Mouse (Mus musculus) ES-E14 (cell line): ENCODE results near the gene Dnaaf1. TPM values are rescaled to one million over a fixed set of nuclear protein-coding genes. Genes with fewer than 3 reads are reported as not detected.

Experiments used
- DNase-seq: peaks from one replicate; pipeline ENCODE4 v3.0.0-alpha.2; 2013; ENCODE audit warnings: low read depth, low spot score
- H3K27ac ChIP-seq: 2 replicates; pipeline ENCODE4 v1.5.1; 2012; ENCODE audit warnings: low read depth, mild to moderate bottlenecking, low read length, moderate library complexity, mixed read lengths; ENCODE audit not compliant: poor library complexity, insufficient read depth, severe bottlenecking
- H3K36me3 ChIP-seq: 2 replicates; pipeline ENCODE4 v1.6.1; 2012; ENCODE audit warnings: mild to moderate bottlenecking, low read length, moderate library complexity, mixed read lengths; ENCODE audit not compliant: control insufficient read depth, poor library complexity, insufficient read depth, severe bottlenecking
- H3K4me1 ChIP-seq, 2 experiments: fragments of 150-350 bp in 1 of 2; sonication (generic) in 1 of 2; 2 replicates each; pipeline ENCODE4 v1.6.1; 2012; ENCODE audit warnings: low read length in 2 of 2, mild to moderate bottlenecking in 1 of 2, mixed read lengths in 1 of 2; ENCODE audit not compliant: control insufficient read depth in 2 of 2, insufficient read depth in 2 of 2, poor library complexity in 1 of 2
- H3K4me3 ChIP-seq, 2 experiments: fragments of 150-350 bp in 1 of 2; sonication (generic) in 1 of 2; 2 replicates each; pipeline ENCODE4 v1.5.1; 2012; ENCODE audit warnings: low read length in 2 of 2, low read depth in 1 of 2, mild to moderate bottlenecking in 1 of 2, mixed read lengths in 1 of 2; ENCODE audit not compliant: insufficient read depth in 1 of 2, poor library complexity in 1 of 2, severe bottlenecking in 1 of 2
- H3K9ac ChIP-seq: 2 replicates; pipeline ENCODE4 v1.6.1; 2012; ENCODE audit warnings: low read depth, mild to moderate bottlenecking, low read length, mixed read lengths; ENCODE audit not compliant: poor library complexity, insufficient read depth, severe bottlenecking
- H3K9me3 ChIP-seq: fragments of 150-350 bp; sonication (generic); 2 replicates; pipeline ENCODE4 v1.6.1; 2012; ENCODE audit warnings: low read depth, mild to moderate bottlenecking, low read length; ENCODE audit not compliant: control insufficient read depth, insufficient read depth
- CHD2 ChIP-seq: IDR thresholded peaks from 2 replicates; pipeline ENCODE4 v1.6.1; 2014; ENCODE audit warnings: mild to moderate bottlenecking, low read depth, low read length, inconsistent platforms
- HCFC1 ChIP-seq: IDR thresholded peaks from 2 replicates; pipeline ENCODE4 v1.6.1; 2012; ENCODE audit warnings: low read length, inconsistent platforms, borderline replicate concordance; ENCODE audit not compliant: insufficient read depth
- MAFK ChIP-seq: IDR thresholded peaks from 2 replicates; pipeline ENCODE4 v1.6.1; 2014; ENCODE audit warnings: mild to moderate bottlenecking, low read depth, low read length, inconsistent platforms; ENCODE audit not compliant: insufficient read depth
- ZC3H11A ChIP-seq: IDR thresholded peaks from 2 replicates; pipeline ENCODE4 v1.6.1; 2012; ENCODE audit warnings: low read depth, mild to moderate bottlenecking, inconsistent platforms, low read length, borderline replicate concordance
- ZNF384 ChIP-seq: IDR thresholded peaks from 2 replicates; pipeline ENCODE4 v1.6.1; 2012; ENCODE audit warnings: low read depth, low read length, inconsistent platforms
- in situ Hi-C, 2 experiments: fragments of 600-800 bp; cut with MboI; formaldehyde crosslinking; loops; one replicate each; pipeline ENCODE4 v1.15.1; 2025; ENCODE audit warnings: low sequenced_read_pairs in 2 of 2, inconsistent platforms in 1 of 2; ENCODE audit not compliant: unreplicated experiment in 2 of 2
- total RNA-seq: library from RNA; depleted of rRNA; stranded (reverse); fragments of 300-350 nt; gene quantifications from 2 replicates; pipeline ENCODE4 v1.2.3, GENCODE M21; 2012

The Dnaaf1 gene
- total RNA-seq, 1 experiment = 1.0 TPM

- Histone ChIP-seq H3K27ac (no peak overlapping the region), H3K9me3 (no peaks in the 10 kb centered on the region), H3K36me3 (no peaks in the 10 kb centered on the region), H3K4me1 (peaks cover 0 to 6% of the 10 kb centered on the region in 2 experiments; a peak in 2 of 4 replicates), H3K9ac (no peak overlapping the region), H3K4me3 (no peak overlapping the region)
- DNase-seq = no peak
- TF ChIP-seq HCFC1 = no peak
- TF ChIP-seq CHD2 = no peak
- no peak for TF ChIP-seq ZNF384
- TF ChIP-seq ZC3H11A = no peak
- no peak for TF ChIP-seq MAFK
- in situ Hi-C loops = no loop called here
Measured at GRCm38 (mm10) chr8:119588321-119588720, 13.3 kb downstream of the Dnaaf1 start.

DNA sequence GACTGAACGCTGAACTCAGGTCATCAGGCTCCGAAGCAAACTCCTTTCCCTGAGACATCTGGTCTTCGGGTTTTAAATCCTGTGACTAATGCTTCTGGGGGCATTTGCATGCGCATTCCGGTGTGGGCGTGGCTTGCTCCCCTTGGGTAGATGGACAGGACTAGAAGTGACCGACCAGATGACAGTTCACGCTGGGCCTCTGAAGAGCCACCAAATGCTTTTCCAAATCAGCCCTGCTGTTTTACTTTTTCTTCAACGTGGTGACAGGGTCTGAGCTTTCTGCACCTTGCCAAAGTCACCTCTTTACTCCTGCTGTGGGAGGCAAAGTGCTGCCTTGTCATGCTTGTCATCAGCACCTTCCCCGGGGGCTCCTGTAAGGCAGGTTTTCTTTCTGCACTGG, 13.8 kb downstream of the Dnaaf1 start:
- TF ChIP-seq ZC3H11A = no peak
- TF ChIP-seq HCFC1 = no peak
- no peak for TF ChIP-seq MAFK
- no peak for TF ChIP-seq ZNF384
- H3K4me3 ChIP-seq = no peak overlapping the region
- peaks cover 0 to 6% of the 10 kb centered on the region in 2 experiments; a peak in 2 of 4 replicates for H3K4me1 ChIP-seq
- H3K27ac ChIP-seq = no peak overlapping the region
- no peaks in the 10 kb centered on the region for H3K9me3 ChIP-seq
- H3K36me3 ChIP-seq = no peaks in the 10 kb centered on the region
- in situ Hi-C loops = no loop called here
- H3K9ac ChIP-seq = no peak overlapping the region
- DNase-seq = no peak

DNA sequence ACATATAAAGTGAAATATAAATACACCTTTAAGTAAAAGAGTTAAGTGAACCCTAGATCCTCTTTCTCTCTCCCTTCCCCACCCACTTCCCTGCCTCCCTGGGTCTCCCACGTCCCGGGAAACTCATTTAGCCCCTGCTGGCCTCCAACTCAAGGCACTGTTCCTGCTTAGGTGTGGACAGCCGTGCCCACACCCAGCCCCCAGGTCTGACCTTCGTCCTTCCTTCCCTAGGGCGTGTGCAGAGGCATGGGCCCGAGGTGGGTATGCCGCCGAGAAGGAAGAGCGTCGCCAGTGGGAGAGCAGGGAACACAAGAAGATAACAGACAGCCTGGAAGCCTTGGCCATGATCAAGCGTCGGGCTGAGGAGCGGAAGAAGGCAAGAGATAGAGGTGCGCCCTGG, 15.3 kb downstream of the Dnaaf1 start:
- H3K9me3 ChIP-seq = no peaks in the 10 kb centered on the region
- in situ Hi-C loops = no loop called here
- no peaks in the 10 kb centered on the region for H3K36me3 ChIP-seq
- DNase-seq = no peak
- no peak overlapping the region for H3K27ac ChIP-seq
- TF ChIP-seq ZC3H11A (no peak), ZNF384 (no peak), CHD2 (no peak), MAFK (no peak), HCFC1 (no peak)
- no peak overlapping the region for H3K4me3 ChIP-seq
- peaks cover 0 to 6% of the 10 kb centered on the region in 2 experiments; a peak in 2 of 4 replicates for H3K4me1 ChIP-seq
- H3K9ac ChIP-seq = no peak overlapping the region

DNA sequence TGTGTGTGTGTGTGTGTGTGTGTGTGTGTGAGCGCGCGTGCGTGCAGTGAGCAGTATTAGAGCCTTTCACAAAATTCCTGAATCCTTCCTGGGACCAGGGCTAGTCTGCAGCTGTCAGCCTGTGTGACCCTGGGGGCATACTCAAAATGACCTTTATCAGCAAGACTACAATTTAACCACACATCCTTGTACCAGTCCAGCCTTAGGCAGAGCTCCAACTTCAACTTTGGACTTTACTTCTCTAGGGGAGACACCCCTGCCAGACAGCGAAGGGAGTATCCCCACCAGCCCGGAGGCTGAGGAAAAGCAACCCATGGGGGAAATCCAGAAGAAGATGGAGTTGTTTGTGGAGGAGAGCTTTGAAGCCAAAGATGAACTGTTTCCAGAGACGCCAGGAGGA, 16.4 kb downstream of the Dnaaf1 start:
- Histone ChIP-seq H3K9me3 (no peaks in the 10 kb centered on the region), H3K27ac (no peak overlapping the region), H3K36me3 (no peaks in the 10 kb centered on the region), H3K4me3 (no peak overlapping the region), H3K9ac (no peak overlapping the region), H3K4me1 (peaks cover 1 to 10% of the 10 kb centered on the region in 2 experiments; a peak in 2 of 4 replicates)
- TF ChIP-seq MAFK = no peak
- TF ChIP-seq CHD2 = no peak
- TF ChIP-seq ZC3H11A = no peak
- TF ChIP-seq HCFC1 = no peak
- TF ChIP-seq ZNF384 = no peak
- in situ Hi-C loops = no loop called here
- no peak for DNase-seq

- TF ChIP-seq ZNF384 (no peak), MAFK (no peak), CHD2 (no peak), HCFC1 (no peak), ZC3H11A (no peak)
- H3K4me3 ChIP-seq = no peak overlapping the region
Measured at GRCm38 (mm10) chr8:119603771-119604170, 28.7 kb downstream of the Dnaaf1 start.

More at GRCm38 (mm10) chr8:119603771-119604170, 28.7 kb downstream of the Dnaaf1 start:
- H3K4me1 ChIP-seq = peaks cover 0 to 7% of the 10 kb centered on the region in 2 experiments; a peak in 1 of 4 replicates
- H3K9ac ChIP-seq = no peak overlapping the region
- no peak overlapping the region for H3K27ac ChIP-seq
- in situ Hi-C loops = no loop called here
- DNase-seq = no peak
- H3K9me3 ChIP-seq = no peaks in the 10 kb centered on the region
- peaks cover 38% of the 10 kb centered on the region for H3K36me3 ChIP-seq
